Mouse (Mus musculus) lung, postnatal 36 days (tissue): Measurements from ENCODE around the gene Trim25.

Experiments
- DNase-seq: peaks from one replicate; pipeline ENCODE4 v3.0.0; 2022; ENCODE audit warnings: mixed read lengths

The Trim25 gene

GRCm38 (mm10) chr11:88995616-88996015 lies 3.6 kb upstream of the Trim25 start:
- no peak for DNase-seq

GRCm38 (mm10) chr11:88996427-88996826 lies 2.7 kb upstream of the Trim25 start:
- DNase-seq, result peak; percentile 81

GRCm38 (mm10) chr11:88997343-88997742 lies 1.8 kb upstream of the Trim25 start:
- peak; percentile 56 for DNase-seq

- DNase-seq, result no peak
These were observed 770 bp upstream of the Trim25 start for GRCm38 (mm10) chr11:88998406-88998805.

- no peak for DNase-seq
These were observed 749 bp downstream of the Trim25 start for GRCm38 (mm10) chr11:88999723-89000526.

GRCm38 (mm10) chr11:89000527-89000819 lies 1.3 kb downstream of the Trim25 start:
- no peak for DNase-seq

- DNase-seq, result no peak
These were observed 2.4 kb downstream of the Trim25 start for GRCm38 (mm10) chr11:89001569-89001968.

GRCm38 (mm10) chr11:89002068-89002467 lies 2.9 kb downstream of the Trim25 start:
- no peak for DNase-seq

GRCm38 (mm10) chr11:89002621-89003020 lies 3.4 kb downstream of the Trim25 start:
- DNase-seq, result no peak

GRCm38 (mm10) chr11:89003078-89003477 lies 3.9 kb downstream of the Trim25 start:
- DNase-seq, result no peak

- no peak for DNase-seq
These were observed 4.5 kb downstream of the Trim25 start for GRCm38 (mm10) chr11:89003726-89004125.

GRCm38 (mm10) chr11:89005473-89005872 lies 6.3 kb downstream of the Trim25 start:
- DNase-seq, result no peak

GRCm38 (mm10) chr11:89006404-89006803 lies 7.2 kb downstream of the Trim25 start:
- no peak for DNase-seq

- DNase-seq, result no peak
These were observed 8.4 kb downstream of the Trim25 start for GRCm38 (mm10) chr11:89007582-89007981.

GRCm38 (mm10) chr11:89009066-89009465 lies 9.9 kb downstream of the Trim25 start:
- no peak for DNase-seq

- no peak for DNase-seq
These were observed 10.3 kb downstream of the Trim25 start for GRCm38 (mm10) chr11:89009496-89009895.

GRCm38 (mm10) chr11:89012241-89012640 lies 13.1 kb downstream of the Trim25 start:
- DNase-seq, result no peak

GRCm38 (mm10) chr11:89017514-89018182 lies 18.5 kb downstream of the Trim25 start:
- DNase-seq, result no peak

GRCm38 (mm10) chr11:89020681-89021305 lies 21.6 kb downstream of the Trim25 start:
- peak; percentile 57 for DNase-seq

GRCm38 (mm10) chr11:89021687-89022086 lies 22.5 kb downstream of the Trim25 start:
- DNase-seq, result no peak

- no peak for DNase-seq
These were observed 23.1 kb downstream of the Trim25 start for GRCm38 (mm10) chr11:89022120-89022731.

GRCm38 (mm10) chr11:89023477-89023876 lies 24.3 kb downstream of the Trim25 start:
- no peak for DNase-seq

- peak; percentile 91 for DNase-seq
These were observed 25.2 kb downstream of the Trim25 start for GRCm38 (mm10) chr11:89024181-89024881.
